Mouse (Mus musculus) kidney, adult 2 months (tissue): ENCODE measurements around the gene Gng5.

ENCODE experiments used
- CTCF ChIP-seq: fragments of 200-500 bp; conservative IDR thresholded peaks from 2 replicates; pipeline ENCODE4 v1.5.1; 2011; ENCODE audit warnings: low read depth, mild to moderate bottlenecking, control low read depth, low read length, moderate library complexity, mixed read lengths; ENCODE audit not compliant: insufficient read depth, insufficient read length
- POLR2A ChIP-seq: fragments of 200-500 bp; IDR thresholded peaks from one replicate; pipeline ENCODE4 v1.6.1; 2011; ENCODE audit warnings: low read depth, low read length, control low read depth

- TF ChIP-seq CTCF: no peak
- no peak for TF ChIP-seq POLR2A
Measured at GRCm38 (mm10) chr3:146521652-146522020, 22.0 kb downstream of the Gng5 start.
